Mouse (Mus musculus) retina, postnatal 7 days (tissue): ENCODE measurements around the gene Olfr699.
"Not testable (repeated sequence)": the region's sequence is repeated elsewhere in the genome, so short reads cannot be mapped to it uniquely, and the experiment has no call there.

Experiments used
- DNase-seq: peaks from one replicate; pipeline ENCODE4 v3.0.0-alpha.2; 2012; ENCODE audit warnings: low read depth, low spot score

Gene Olfr699

GRCm38 (mm10) chr7:106793098-106793497 lies at the start of gene Olfr699:
Gene Olfr699, minus strand, starts transcription at chr7:106793198.
- no peak for DNase-seq

- no peak for DNase-seq
Measured at GRCm38 (mm10) chr7:106833793-106834192, 40.8 kb upstream of the Olfr699 start, which contains the start of gene Olfr702. Gene Olfr702, minus strand, starts transcription at chr7:106833893.

GRCm38 (mm10) chr7:106818414-106818813 lies 25.4 kb upstream of the Olfr699 start:
- no peak for DNase-seq

- DNase-seq = no peak
Measured at GRCm38 (mm10) chr7:106815775-106816174, 22.8 kb upstream of the Olfr699 start.

DNA sequence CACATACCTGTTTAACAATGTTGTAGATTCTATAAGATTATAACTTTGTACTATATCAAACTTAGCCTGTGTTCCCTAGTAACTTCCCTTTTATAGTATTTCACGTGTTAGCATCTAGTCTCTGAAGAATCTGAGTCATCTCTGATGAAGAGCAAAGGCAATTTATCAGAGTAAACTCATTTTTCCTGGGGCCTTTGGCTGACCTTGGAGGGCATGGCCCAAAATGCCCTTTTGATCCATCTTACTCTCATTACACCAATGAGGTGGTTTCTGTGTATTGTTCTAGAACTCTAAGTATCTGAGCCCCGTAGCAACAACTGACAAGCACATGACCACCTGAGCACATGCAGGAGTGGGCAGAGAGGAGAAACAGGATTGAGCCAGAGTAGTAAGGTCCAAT lies 20.8 kb upstream of the Olfr699 start, which contains the start of gene Olfr701:
Gene Olfr701 (plus strand): TSS at position 301 of the 400 bp plus-strand sequence.
- DNase-seq = no peak

GRCm38 (mm10) chr7:106808734-106809133 lies 15.7 kb upstream of the Olfr699 start, which contains the start of gene Olfr700:
Gene Olfr700, minus strand, starts transcription at chr7:106808834.
- DNase-seq = no peak

DNA sequence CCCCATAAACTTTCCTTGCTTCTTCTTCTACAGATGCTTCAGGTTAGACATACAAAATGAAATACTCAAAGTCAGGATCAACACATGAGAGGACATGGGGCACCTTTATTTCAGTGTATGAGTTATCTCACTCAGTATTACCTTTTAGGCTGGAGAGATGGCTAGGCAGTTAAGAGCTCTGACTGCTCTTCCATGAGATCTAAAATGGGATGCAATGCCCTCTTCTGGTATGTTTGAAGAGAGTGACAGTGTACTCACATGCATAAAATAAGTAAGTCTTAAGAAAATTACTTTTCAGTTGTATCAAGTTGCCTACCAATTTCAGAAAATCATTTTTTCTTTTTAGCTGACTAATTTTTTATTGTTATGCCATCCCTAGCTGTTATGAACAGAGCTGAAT lies 4.7 kb downstream of the Olfr699 start:
- no peak for DNase-seq

- not testable (repeated sequence) for DNase-seq
Measured at GRCm38 (mm10) chr7:106761008-106761407, 32.0 kb downstream of the Olfr699 start.

DNA sequence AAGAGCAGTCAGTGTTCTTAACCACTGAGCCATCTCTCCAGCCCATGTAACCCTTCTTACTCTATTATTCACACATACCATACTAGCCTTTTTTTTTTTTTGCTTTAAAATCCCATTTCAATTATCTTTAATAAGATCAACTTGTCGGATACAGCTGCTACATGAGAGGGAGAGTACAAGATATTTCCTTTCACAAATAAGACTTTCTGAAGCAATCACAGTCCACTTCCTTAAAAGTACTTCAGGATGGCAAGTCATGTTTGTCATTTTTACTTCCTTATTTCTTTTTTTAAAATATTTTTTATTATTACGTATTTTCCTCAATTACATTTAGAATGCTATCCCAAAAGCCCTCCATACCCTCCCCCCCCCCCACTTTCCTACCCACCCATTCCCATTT lies 34.2 kb downstream of the Olfr699 start:
- no peak for DNase-seq

DNA sequence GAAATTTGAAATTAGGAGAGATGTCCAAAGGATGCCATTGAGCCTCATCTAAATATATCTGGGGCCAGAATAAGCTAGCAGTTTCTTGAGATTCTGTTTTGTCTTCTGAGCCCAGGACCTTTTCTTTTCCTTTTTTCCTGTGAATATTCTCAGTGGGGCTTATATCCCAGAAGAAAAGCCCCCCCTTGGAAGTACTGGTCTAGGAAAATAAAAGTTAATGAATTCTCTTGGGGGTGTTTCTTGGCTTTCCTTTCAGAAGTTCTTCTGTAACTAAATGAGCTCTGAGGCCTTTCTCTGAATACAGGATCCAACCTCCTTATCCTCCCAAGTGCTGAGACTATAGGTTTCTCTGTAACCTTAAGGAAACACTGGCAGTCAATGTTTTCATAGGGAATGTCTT lies 37.7 kb downstream of the Olfr699 start, which contains the start of gene Olfr698:
Gene Olfr698 (minus strand): TSS at position 101 of the 400 bp plus-strand sequence.
- DNase-seq = no peak

- DNase-seq = no peak
Measured at GRCm38 (mm10) chr7:106745811-106746210, 47.2 kb downstream of the Olfr699 start.

DNA sequence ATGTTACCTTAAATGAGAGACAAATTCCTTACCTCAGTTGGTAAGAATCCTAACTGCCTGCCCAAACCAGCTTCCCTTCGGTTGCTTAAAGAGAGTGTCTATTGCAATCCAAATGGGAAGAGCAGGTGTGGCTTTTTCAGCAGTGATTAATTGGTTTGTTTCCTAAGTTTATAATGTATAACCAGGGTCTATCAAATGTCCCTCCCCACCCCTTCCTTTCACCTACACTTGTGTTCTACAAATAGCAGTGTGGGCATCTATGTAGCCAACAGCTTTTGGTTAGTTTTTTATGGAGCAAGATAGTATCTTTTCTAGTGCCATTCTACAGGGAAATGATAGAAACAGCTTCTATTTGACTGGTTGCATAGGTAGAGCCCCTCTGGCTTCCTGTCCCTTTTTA lies 50.7 kb downstream of the Olfr699 start, which contains the start of gene Olfr697:
Gene Olfr697 (minus strand): TSS at position 101 of the 400 bp plus-strand sequence.
- DNase-seq = no peak
